Mouse (Mus musculus) heart, embryonic 14.5 days (tissue): Measurements from ENCODE around the gene Fastkd5. TPM values are rescaled to one million over a fixed set of nuclear protein-coding genes. Genes with fewer than 3 reads are reported as not detected.
A peak's percentile ranks its signal among the peaks of the same experiment; 100 is the strongest.

Experiments
- ATAC-seq: fragments of 200-750 bp; cut with Nextera tagmentation; 2 replicates; pipeline ENCODE4 v1.8.0; 2017; ENCODE audit warnings: low read depth, moderate TSS enrichment; ENCODE audit not compliant: insufficient number of reproducible peaks, insufficient read depth, low FRiP score
- H3K27ac ChIP-seq, 2 experiments: fragments of 200-500 bp in 1 of 2; fragments of 300-500 bp in 1 of 2; sonication (generic) in 1 of 2; replicated peaks in 1 of 2; 2 replicates each; pipeline ENCODE4 v1.5.1; 2012 to 2014; ENCODE audit warnings: low read depth in 2 of 2, low read length in 2 of 2, control low read depth in 1 of 2, mild to moderate bottlenecking in 1 of 2, mixed read lengths in 1 of 2; ENCODE audit not compliant: control insufficient read depth in 1 of 2, insufficient read depth in 1 of 2
- H3K27me3 ChIP-seq: fragments of 300-500 bp; sonication (generic); 2 replicates; pipeline ENCODE4 v1.6.1; 2014; ENCODE audit warnings: mild to moderate bottlenecking, low read length, control low read depth; ENCODE audit not compliant: control insufficient read depth, insufficient read depth
- H3K36me3 ChIP-seq: fragments of 300-500 bp; sonication (generic); 2 replicates; pipeline ENCODE4 v1.6.1; 2014; ENCODE audit warnings: mild to moderate bottlenecking, control low read depth, low read length, mixed read lengths; ENCODE audit not compliant: control insufficient read depth, insufficient read depth
- H3K4me1 ChIP-seq, 2 experiments: fragments of 200-500 bp in 1 of 2; fragments of 300-500 bp in 1 of 2; sonication (generic) in 1 of 2; 2 replicates each; pipeline ENCODE4 v1.6.1; 2012 to 2014; ENCODE audit warnings: low read length in 2 of 2, control low read depth in 1 of 2, mixed read lengths in 1 of 2; ENCODE audit not compliant: control insufficient read depth in 2 of 2, insufficient read depth in 2 of 2
- H3K4me2 ChIP-seq: fragments of 300-500 bp; sonication (generic); 2 replicates; pipeline ENCODE4 v1.6.1; 2014; ENCODE audit warnings: mild to moderate bottlenecking, low read length
- H3K4me3 ChIP-seq, 2 experiments: fragments of 200-500 bp in 1 of 2; fragments of 300-500 bp in 1 of 2; sonication (generic) in 1 of 2; 2 replicates each; pipeline ENCODE4 v1.5.1; 2012 to 2014; ENCODE audit warnings: low read length in 2 of 2, mild to moderate bottlenecking in 2 of 2, control low read depth in 1 of 2, low read depth in 1 of 2, moderate library complexity in 1 of 2; ENCODE audit not compliant: control insufficient read depth in 1 of 2, insufficient read depth in 1 of 2
- H3K9ac ChIP-seq: fragments of 300-500 bp; sonication (generic); 2 replicates; pipeline ENCODE4 v1.6.1; 2014; ENCODE audit warnings: mild to moderate bottlenecking, low read length
- H3K9me3 ChIP-seq: fragments of 300-500 bp; sonication (generic); 2 replicates; pipeline ENCODE4 v1.6.1; 2016; ENCODE audit warnings: low read length, control low read depth; ENCODE audit not compliant: control insufficient read depth
- WGBS: fragments of 180-500 bp; shearing (Covaris S2); extraction: QIAGEN DNeasy Blood & Tissue Kit; methylation state at CpG from one replicate; pipeline ENCODE4 v1.1.7; 2014; 5-methylcytosine and 5-hydroxymethylcytosine counted together
- polyA plus RNA-seq: library from polyadenylated mRNA; unstranded; fragments of >200 nt; fragmentation: Nextera tagmentation; extraction: Ambion mirVana; gene quantifications from 2 replicates; pipeline ENCODE4 v1.2.1, GENCODE M21; 2014

Gene Fastkd5
- polyA plus RNA-seq, 1 experiment from 2014 or later = 14.9 TPM

DNA sequence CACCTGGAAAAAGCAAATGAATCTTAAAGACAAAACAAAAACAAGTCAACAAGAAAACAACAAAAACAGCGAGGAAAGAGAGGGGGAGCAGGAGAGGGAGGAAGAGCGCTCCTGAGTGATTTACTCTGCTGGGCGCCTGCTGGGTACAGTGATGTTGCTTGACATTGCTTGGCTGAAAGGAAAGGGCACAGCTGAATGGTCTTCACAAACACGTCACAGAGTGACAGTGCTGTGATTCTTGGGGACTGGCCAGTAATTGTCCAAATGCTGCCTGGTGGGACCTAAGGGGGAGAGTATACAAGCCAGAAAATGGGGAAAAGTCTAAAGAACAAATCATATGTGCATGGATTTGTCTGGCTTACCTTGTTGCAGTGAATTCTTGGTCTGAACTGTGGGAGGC, 27.6 kb downstream of the Fastkd5 start:
- H3K36me3 ChIP-seq = peaks cover 53% of the 10 kb centered on the region
- no peaks in the 10 kb centered on the region for H3K4me1 ChIP-seq
- WGBS = 77% methylated on average over 4 of the region's 4 CpGs
- H3K4me3 ChIP-seq = no peak overlapping the region
- no peaks in the 10 kb centered on the region for H3K27me3 ChIP-seq
- no peak overlapping the region for H3K27ac ChIP-seq
- H3K9ac ChIP-seq = no peak overlapping the region
- no peaks in the 10 kb centered on the region for H3K9me3 ChIP-seq
- ATAC-seq = no peak
- H3K4me2 ChIP-seq = no peak overlapping the region

DNA sequence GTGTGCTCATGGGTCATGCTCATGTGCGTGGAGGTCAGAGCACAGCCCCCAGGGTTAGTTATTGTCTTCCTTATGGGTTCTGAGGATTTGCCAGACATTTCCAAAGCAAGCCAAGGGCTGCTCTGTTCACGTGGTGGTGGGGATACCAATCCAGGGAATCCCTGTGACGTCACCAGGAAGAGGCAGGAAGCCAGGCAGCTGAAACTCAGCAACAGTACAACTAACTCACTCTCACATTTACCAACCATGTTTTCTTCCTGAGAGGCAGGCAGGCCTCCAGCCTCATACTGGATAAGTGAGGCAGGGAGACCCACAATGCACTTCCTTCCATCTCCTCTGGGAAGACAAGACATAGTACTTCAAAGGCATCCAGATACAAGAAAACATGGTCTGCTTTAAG, 31.4 kb downstream of the Fastkd5 start:
- peaks cover 60% of the 10 kb centered on the region for H3K36me3 ChIP-seq
- H3K4me1 ChIP-seq = no peaks in the 10 kb centered on the region
- H3K4me3 ChIP-seq = no peak overlapping the region
- no peak overlapping the region for H3K9ac ChIP-seq
- peak overlapping the region; percentile 19 to 25; a peak in 1 of 4 replicates for H3K27ac ChIP-seq
- no peaks in the 10 kb centered on the region for H3K27me3 ChIP-seq
- H3K4me2 ChIP-seq = no peak overlapping the region
- no peak for ATAC-seq
- WGBS = 61% methylated on average over 3 of the region's 3 CpGs
- no peaks in the 10 kb centered on the region for H3K9me3 ChIP-seq

DNA sequence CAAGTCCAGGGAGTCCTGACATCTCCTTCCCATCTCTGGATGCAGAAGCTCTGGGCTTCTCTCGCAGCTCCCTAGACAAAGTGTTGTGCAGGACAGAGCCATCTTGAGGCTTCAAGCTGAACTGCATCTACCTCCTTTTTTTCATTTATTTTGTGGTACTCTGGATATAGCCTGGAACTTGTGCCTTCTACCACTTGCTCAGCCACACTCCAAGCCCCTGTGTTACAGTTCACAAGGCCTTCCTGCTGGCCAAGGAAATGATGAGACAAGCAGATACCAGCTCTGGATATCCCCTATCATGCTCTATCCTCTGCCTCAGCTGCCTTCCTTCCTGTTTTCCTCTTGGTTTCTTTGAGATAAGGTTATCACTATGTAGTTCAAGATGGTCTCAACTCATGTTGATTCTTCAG, 32.2 kb downstream of the Fastkd5 start:
- 0% methylated on average over 1 of the region's 1 CpGs for WGBS
- Histone ChIP-seq H3K36me3 (peaks cover 52% of the 10 kb centered on the region), H3K9me3 (no peaks in the 10 kb centered on the region), H3K4me3 (no peak overlapping the region), H3K27me3 (no peaks in the 10 kb centered on the region), H3K4me1 (no peaks in the 10 kb centered on the region), H3K27ac (no peak overlapping the region), H3K9ac (no peak overlapping the region), H3K4me2 (no peak overlapping the region)
- no peak for ATAC-seq

DNA sequence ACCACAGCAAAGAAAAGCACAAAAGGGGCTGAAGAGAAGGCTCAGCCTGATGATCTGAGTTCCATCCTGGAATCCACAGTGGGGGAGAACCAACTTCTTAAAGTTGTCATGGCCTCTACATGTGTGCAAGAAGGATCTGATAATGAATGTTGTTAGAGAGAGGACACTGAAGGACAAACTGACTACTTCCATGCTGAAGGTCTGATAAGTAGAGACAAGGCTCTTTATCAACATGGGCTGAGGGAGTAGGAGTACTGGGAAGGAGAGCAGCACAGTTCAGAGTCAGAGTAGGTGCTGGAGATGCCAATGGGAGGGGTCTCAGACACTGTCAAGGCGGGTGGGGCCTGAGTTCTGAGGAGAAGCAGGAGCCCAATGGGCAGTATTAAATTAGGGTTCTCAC, 34.2 kb downstream of the Fastkd5 start:
- Histone ChIP-seq H3K4me3 (no peak overlapping the region), H3K9me3 (no peaks in the 10 kb centered on the region), H3K36me3 (peaks cover 51% of the 10 kb centered on the region), H3K4me2 (no peak overlapping the region), H3K4me1 (no peaks in the 10 kb centered on the region), H3K27ac (no peak overlapping the region), H3K27me3 (no peaks in the 10 kb centered on the region), H3K9ac (no peak overlapping the region)
- 68% methylated on average over 1 of the region's 1 CpGs for WGBS
- ATAC-seq = no peak

DNA sequence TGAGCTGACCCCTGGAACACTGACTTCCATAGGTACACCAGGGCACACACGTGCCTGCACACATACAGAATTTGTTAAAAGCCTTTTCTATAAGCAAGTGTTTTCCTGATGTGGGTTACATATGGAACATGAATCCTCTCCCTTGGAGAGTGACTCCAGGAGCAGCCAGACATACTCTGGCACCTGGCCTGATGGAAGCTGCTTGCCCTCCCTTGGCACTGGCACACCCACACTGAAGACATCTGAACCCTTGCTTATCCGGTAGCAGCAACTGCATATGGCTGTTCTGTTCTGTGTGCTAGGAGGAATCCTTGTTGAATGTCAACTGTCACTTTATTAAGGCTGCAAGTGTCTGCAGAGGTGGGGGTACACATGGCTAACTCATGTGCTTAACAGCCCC, 38.8 kb downstream of the Fastkd5 start:
- Histone ChIP-seq H3K27me3 (no peaks in the 10 kb centered on the region), H3K4me2 (no peak overlapping the region), H3K9ac (no peak overlapping the region), H3K9me3 (no peaks in the 10 kb centered on the region), H3K4me3 (no peak overlapping the region), H3K36me3 (peaks cover 25% of the 10 kb centered on the region), H3K4me1 (no peaks in the 10 kb centered on the region), H3K27ac (no peak overlapping the region)
- ATAC-seq = no peak
- 94% methylated on average over 2 of the region's 2 CpGs for WGBS

DNA sequence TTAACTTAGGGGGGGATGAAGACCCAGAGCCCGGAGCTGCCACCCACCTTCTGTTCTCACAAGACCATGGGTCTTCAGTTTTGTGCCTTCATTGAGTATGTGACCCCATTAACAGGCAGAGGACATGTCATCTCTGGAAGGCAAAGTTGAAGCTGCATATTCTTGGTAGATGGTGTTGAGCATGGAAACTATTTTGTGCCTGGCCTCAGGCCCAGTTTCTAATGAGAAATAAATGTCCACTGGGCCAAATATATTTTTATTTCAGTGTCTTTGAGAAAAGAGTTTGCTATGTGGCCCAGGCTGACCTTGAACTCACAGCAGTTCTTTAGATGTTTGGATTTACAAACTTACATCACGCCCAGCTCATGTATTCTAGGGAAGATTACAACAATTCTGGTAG, 40.1 kb downstream of the Fastkd5 start:
- Histone ChIP-seq H3K9me3 (no peaks in the 10 kb centered on the region), H3K27ac (no peak overlapping the region), H3K9ac (no peak overlapping the region), H3K4me2 (no peak overlapping the region), H3K4me1 (no peaks in the 10 kb centered on the region), H3K36me3 (peaks cover 16% of the 10 kb centered on the region), H3K4me3 (no peak overlapping the region), H3K27me3 (0 out of 2 replicates have a peak, but pooled peaks cover 3% of the 10 kb centered on the region)
- ATAC-seq = no peak
- 89% methylated on average over 2 of the region's 2 CpGs for WGBS

DNA sequence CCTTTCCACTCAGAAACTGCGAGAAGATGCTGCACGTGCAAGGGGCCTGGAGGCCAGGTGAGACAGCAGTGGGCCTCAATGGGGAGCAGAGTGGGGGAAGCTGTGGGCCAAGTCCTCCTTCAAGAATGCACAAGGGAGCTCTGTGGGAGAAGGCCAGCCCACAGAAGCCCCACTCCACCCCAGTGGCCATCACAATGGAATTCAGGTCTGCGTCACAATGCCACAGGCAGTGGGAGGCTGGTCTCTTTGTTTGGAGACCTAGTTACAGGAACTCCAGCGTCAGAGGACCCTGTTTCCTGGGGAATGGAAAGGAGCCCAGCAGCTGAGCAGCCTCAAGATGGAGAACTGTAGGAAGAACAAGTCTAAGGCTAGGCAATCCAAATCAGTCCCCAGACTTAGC, 40.7 kb downstream of the Fastkd5 start:
- Histone ChIP-seq H3K9me3 (no peaks in the 10 kb centered on the region), H3K27me3 (0 out of 2 replicates have a peak, but pooled peaks cover 4% of the 10 kb centered on the region), H3K4me1 (no peaks in the 10 kb centered on the region), H3K9ac (no peak overlapping the region), H3K27ac (no peak overlapping the region), H3K4me2 (no peak overlapping the region), H3K36me3 (peaks cover 16% of the 10 kb centered on the region), H3K4me3 (no peak overlapping the region)
- 77% methylated on average over 4 of the region's 4 CpGs for WGBS
- ATAC-seq = no peak

DNA sequence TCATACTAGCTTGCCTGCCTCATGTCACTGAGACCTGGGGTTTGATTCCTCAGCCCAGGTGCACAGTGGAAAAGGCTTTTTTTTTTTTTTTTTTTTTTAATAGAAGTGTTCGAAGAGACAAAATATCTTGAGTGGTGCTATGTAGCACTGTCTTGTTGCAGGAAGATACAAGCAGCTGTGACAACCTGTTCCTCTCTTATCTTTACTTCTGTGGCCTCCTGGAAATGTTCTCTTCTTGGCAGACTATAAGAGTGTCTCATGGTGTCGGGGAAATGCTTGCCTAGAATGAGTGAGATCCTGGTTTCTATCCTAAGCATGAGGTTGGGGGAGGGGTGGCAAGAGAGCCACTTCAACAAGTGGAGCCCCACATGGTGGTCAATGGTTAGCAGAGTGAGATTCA, 41.5 kb downstream of the Fastkd5 start:
- H3K4me3 ChIP-seq = no peak overlapping the region
- peaks cover 16% of the 10 kb centered on the region for H3K36me3 ChIP-seq
- H3K9ac ChIP-seq = no peak overlapping the region
- ATAC-seq = no peak
- WGBS = 40% methylated on average over 2 of the region's 2 CpGs
- H3K4me2 ChIP-seq = no peak overlapping the region
- no peak overlapping the region for H3K27ac ChIP-seq
- H3K4me1 ChIP-seq = peaks cover 4 to 7% of the 10 kb centered on the region in 2 experiments; a peak in 1 of 4 replicates
- H3K27me3 ChIP-seq = 0 out of 2 replicates have a peak, but pooled peaks cover 7% of the 10 kb centered on the region
- no peaks in the 10 kb centered on the region for H3K9me3 ChIP-seq
